Mouse (Mus musculus): ENCODE measurements at regions not wholly inside any gene's neighbourhood (a gene's known extent, or its start where the extent isn't known, plus 50 kb on each side); places are given as distances from the start of the nearest gene placed in this dataset.

- TF ChIP-seq CTCF (IDR thresholded peaks at IDR 0.05; ENCODE audit: low read depth), result no peak
- TF ChIP-seq EP300 (optimal IDR thresholded peaks at IDR 0.05), result no peak
Measured at GRCm38 (mm10) chr2:75608482-75608881, 50.6 kb upstream of the Hnrnpa3 start.

All from stomach, postnatal 0 days (tissue).